8 mouse cellular contexts compared by ENCODE assay signal in genomic region chr2:167347361-167347760, GRCm38 (mm10). TPM values are rescaled to one million over a fixed set of nuclear protein-coding genes. Genes with fewer than 3 reads are reported as not detected.
A peak's percentile ranks its signal among the peaks of the same experiment; 100 is the strongest.
DNase-seq lines count a peak whose midpoint lies in the region; ATAC-seq and TF ChIP-seq lines count a peak whose summit lies in the region.
"Had no signal": no experiment of that assay in that cellular context is flagged by ENCODE, and none has a peak within 500 bp of the region (broad histone marks: within the 10 kb centered on the region; RNA-seq: fewer than 3 reads in every experiment).

No protein-coding gene starts in this region.

- no peak for ATAC-seq in limb, embryonic 12.5 days (ENCODE audit: insufficient number of reproducible peaks, insufficient read depth, low FRiP score, low TSS enrichment, low read depth)
- ATAC-seq in cerebellum, adult (ENCODE audit: insufficient number of reproducible peaks, low FRiP score, low TSS enrichment), result no peak
- ATAC-seq: activated CD4-positive, CD25-positive, alpha-beta regulatory T cell, adult 4 months had no signal

- peak overlapping the region; percentile 22; the same call in 1 of the 2 replicates for H3K9ac ChIP-seq in liver, adult 2 months (ENCODE audit: low read depth, low read length)
- no peak overlapping the region for H3K9ac ChIP-seq in limb, embryonic 12.5 days (replicated peaks)

- H3K4me1 ChIP-seq in liver, adult 2 months (ENCODE audit: control insufficient read depth, insufficient read depth, low read length), result peaks cover 23% of the 10 kb centered on the region
- H3K4me1 ChIP-seq in forebrain, embryonic 10.5 days, result peaks cover 45% of the 10 kb centered on the region
- peaks cover 27% of the 10 kb centered on the region for H3K4me1 ChIP-seq in limb, embryonic 12.5 days (replicated peaks)
- peaks cover 30% of the 10 kb centered on the region for H3K4me1 ChIP-seq in small intestine, adult 2 months (ENCODE audit: control insufficient read depth, insufficient read depth, insufficient read length, low read length)

- no peak for TF ChIP-seq CTCF in liver, adult 2 months (IDR thresholded peaks at IDR 0.05; ENCODE audit: low read depth, low read length)
- TF ChIP-seq CTCF in small intestine, adult 2 months (IDR thresholded peaks at IDR 0.05; ENCODE audit: extremely low read depth, insufficient read length, insufficient replicate concordance, low read depth, low read length), result no peak

- H3K4me3 ChIP-seq in liver, adult 2 months (ENCODE audit: insufficient read depth, low read depth, low read length), result no peak overlapping the region
- H3K4me3 ChIP-seq in forebrain, embryonic 10.5 days, result peak overlapping the region; percentile 88
- 0 out of 2 replicates have a peak overlapping the region, but pooled peaks have one; percentile 87 for H3K4me3 ChIP-seq in limb, embryonic 12.5 days (replicated peaks)
- H3K4me3 ChIP-seq in small intestine, adult 2 months (ENCODE audit: low read depth, low read length), result peak overlapping the region; percentile 22; the same call in 1 of the 2 replicates

- H3K36me3 ChIP-seq in liver, adult 2 months (ENCODE audit: control insufficient read depth, insufficient read depth, low read length), result no peaks in the 10 kb centered on the region
- H3K36me3 ChIP-seq in forebrain, embryonic 10.5 days (replicated peaks), result peaks cover 7% of the 10 kb centered on the region
- H3K36me3 ChIP-seq in limb, embryonic 12.5 days, result no peaks in the 10 kb centered on the region
- peaks cover 1% of the 10 kb centered on the region; the same call in 1 of the 2 replicates for H3K36me3 ChIP-seq in small intestine, adult 2 months (ENCODE audit: control insufficient read depth, insufficient read depth, low read length)

- peaks cover 41% of the 10 kb centered on the region for H3K79me2 ChIP-seq in liver, adult 2 months (ENCODE audit: control insufficient read depth, insufficient read depth, low read length)

- no peak overlapping the region for H3K27ac ChIP-seq in liver, adult 2 months (replicated peaks; ENCODE audit: insufficient read depth, low read depth, low read length)
- no peak overlapping the region for H3K27ac ChIP-seq in forebrain, embryonic 10.5 days
- H3K27ac ChIP-seq in limb, embryonic 12.5 days, result no peak overlapping the region
- H3K27ac ChIP-seq in small intestine, adult 2 months (ENCODE audit: insufficient read depth, low read depth, low read length), result peak overlapping the region; percentile 87

- no peaks in the 10 kb centered on the region for H3K27me3 ChIP-seq in liver, adult 2 months (ENCODE audit: control insufficient read depth, insufficient read depth, low read length)
- H3K27me3 ChIP-seq in forebrain, embryonic 10.5 days (ENCODE audit: poor library complexity, severe bottlenecking), result peaks cover 28% of the 10 kb centered on the region
- peaks cover 12% of the 10 kb centered on the region for H3K27me3 ChIP-seq in limb, embryonic 12.5 days
- H3K27me3 ChIP-seq in small intestine, adult 2 months (ENCODE audit: control insufficient read depth, insufficient read depth, low read length), result no peaks in the 10 kb centered on the region

- H3K9me3 ChIP-seq in forebrain, embryonic 10.5 days, result no peaks in the 10 kb centered on the region
- H3K9me3 ChIP-seq in limb, embryonic 12.5 days, result no peaks in the 10 kb centered on the region

- no peak for DNase-seq in liver, adult 2 months (ENCODE audit: extremely low read depth, low read depth, low spot score)
- DNase-seq in liver, result no peak
- DNase-seq in forebrain, embryonic 10.5 days (ENCODE audit: extremely low spot score, low spot score), result no peak
- DNase-seq in natural killer cell, adult 2 months (ENCODE audit: low spot score in 2 of 2), result no peak

- no peak for TF ChIP-seq POLR2A in liver, adult 2 months (IDR thresholded peaks at IDR 0.05; ENCODE audit: extremely low read depth, insufficient read depth, low read length)
- TF ChIP-seq POLR2A in small intestine, adult 2 months (IDR thresholded peaks at IDR 0.05; ENCODE audit: low read depth, low read length), result no peak

- 66% methylated on average over 4 of the region's 4 CpGs for WGBS in liver, adult 2 months
- WGBS in forebrain, embryonic 10.5 days, result 83% methylated on average over 4 of the region's 4 CpGs
- WGBS in limb, embryonic 12.5 days, result 85% methylated on average over 4 of the region's 4 CpGs
- 66% methylated on average over 4 of the region's 4 CpGs for WGBS in small intestine, adult 2 months

- peak overlapping the region; percentile 86 for H3K4me2 ChIP-seq in limb, embryonic 12.5 days

RNA-seq across cellular contexts. Expression of gene B4galt5, which starts 1.6 kb away (rescaled TPM):
- 8.1 and 17.7 TPM in 2 replicates for total RNA-seq in liver, adult 2 months (2014; rRNA removed)
- 14.9 and 15.7 TPM in 2 replicates for polyA plus RNA-seq in liver, adult 2 months (2012; rRNA removed)
- 6.0 and 7.3 TPM in 2 replicates for polyA plus RNA-seq in forebrain, embryonic 10.5 days (2016; fragmentation: Nextera tagmentation; extraction: Ambion mirVana)
- polyA plus RNA-seq in limb, embryonic 12.5 days (2016; fragmentation: Nextera tagmentation; extraction: Ambion mirVana), result 11.4 and 14.1 TPM in 2 replicates
- polyA plus RNA-seq in small intestine, adult 2 months (2012; rRNA removed), result 24.8 and 84.7 TPM in 2 replicates
